Comparison of ENCODE assay signal across 8 mouse cellular contexts in genomic region chr2:36104436-36104955, GRCm38 (mm10). TPM values are rescaled to one million over a fixed set of nuclear protein-coding genes. Genes with fewer than 3 reads are reported as not detected.
A peak's percentile ranks its signal among the peaks of the same experiment; 100 is the strongest.
DNase-seq lines count a peak whose midpoint lies in the region; ATAC-seq lines count a peak whose summit lies in the region.

No protein-coding gene starts in this region.

- no peak for ATAC-seq in kidney, embryonic 16.5 days (ENCODE audit: low FRiP score, low TSS enrichment)
- no peak for ATAC-seq in embryonic facial prominence, embryonic 11.5 days (replicated peaks; ENCODE audit: insufficient number of reproducible peaks, low FRiP score, low TSS enrichment, low read depth)
- ATAC-seq in intestine, embryonic 14.5 days (replicated peaks; ENCODE audit: low FRiP score, low TSS enrichment, low read depth): no peak
- no peak for ATAC-seq in neural tube, embryonic 12.5 days (ENCODE audit: low FRiP score, low read depth)
- ATAC-seq in erythroid progenitor cell, adult 5-6 weeks (replicated peaks; ENCODE audit: low FRiP score, poor library complexity, severe bottlenecking): no peak

- peak overlapping the region; percentile 86 for H3K4me2 ChIP-seq in kidney, embryonic 16.5 days (replicated peaks; ENCODE audit: low read depth, low read length)
- peak overlapping the region; percentile 74 for H3K4me2 ChIP-seq in embryonic facial prominence, embryonic 11.5 days (ENCODE audit: low read depth, low read length)
- peak overlapping the region; percentile 56 for H3K4me2 ChIP-seq in intestine, embryonic 14.5 days (ENCODE audit: low read length)
- H3K4me2 ChIP-seq in neural tube, embryonic 12.5 days (replicated peaks): peak overlapping the region; percentile 59

- no peaks in the 10 kb centered on the region for H3K9me3 ChIP-seq in kidney, embryonic 16.5 days (ENCODE audit: low read length)
- H3K9me3 ChIP-seq in embryonic facial prominence, embryonic 11.5 days (replicated peaks; ENCODE audit: control insufficient read depth, low read length): no peaks in the 10 kb centered on the region
- H3K9me3 ChIP-seq in intestine, embryonic 14.5 days (ENCODE audit: control insufficient read depth, low read length): no peaks in the 10 kb centered on the region
- no peaks in the 10 kb centered on the region for H3K9me3 ChIP-seq in neural tube, embryonic 12.5 days

- peak overlapping the region; percentile 54 for H3K4me3 ChIP-seq in kidney, embryonic 16.5 days (ENCODE audit: low read length)
- H3K4me3 ChIP-seq in embryonic facial prominence, embryonic 11.5 days (ENCODE audit: low read depth, low read length): peak overlapping the region; percentile 57
- H3K4me3 ChIP-seq in intestine, embryonic 14.5 days (ENCODE audit: low read depth, low read length): peak overlapping the region; percentile 32
- H3K4me3 ChIP-seq in neural tube, embryonic 12.5 days: peak overlapping the region; percentile 35

- no peaks in the 10 kb centered on the region for H3K36me3 ChIP-seq in kidney, embryonic 16.5 days (ENCODE audit: insufficient read depth, low read length)
- H3K36me3 ChIP-seq in embryonic facial prominence, embryonic 11.5 days (replicated peaks; ENCODE audit: control insufficient read depth, insufficient read depth, low read depth, low read length): no peaks in the 10 kb centered on the region
- H3K36me3 ChIP-seq in intestine, embryonic 14.5 days (ENCODE audit: control insufficient read depth, insufficient read depth, low read length): no peaks in the 10 kb centered on the region
- no peaks in the 10 kb centered on the region for H3K36me3 ChIP-seq in neural tube, embryonic 12.5 days

- under 1% methylated on average over 32 of the region's 32 CpGs for WGBS in kidney, embryonic 16.5 days
- under 1% methylated on average over 32 of the region's 32 CpGs for WGBS in embryonic facial prominence, embryonic 11.5 days
- under 1% methylated on average over 32 of the region's 32 CpGs for WGBS in intestine, embryonic 14.5 days
- under 1% methylated on average over 32 of the region's 32 CpGs for WGBS in neural tube, embryonic 12.5 days

- no peak overlapping the region for H3K27ac ChIP-seq in kidney, embryonic 16.5 days (ENCODE audit: low read length)
- peak overlapping the region; percentile 85 for H3K27ac ChIP-seq in embryonic facial prominence, embryonic 11.5 days (replicated peaks; ENCODE audit: low read depth, low read length)
- no peak overlapping the region for H3K27ac ChIP-seq in intestine, embryonic 14.5 days (ENCODE audit: low read depth)
- no peak overlapping the region for H3K27ac ChIP-seq in neural tube, embryonic 12.5 days

- peaks cover 97% of the 10 kb centered on the region for H3K27me3 ChIP-seq in kidney, embryonic 16.5 days (ENCODE audit: insufficient read depth, low read length)
- peaks cover 61% of the 10 kb centered on the region for H3K27me3 ChIP-seq in embryonic facial prominence, embryonic 11.5 days (ENCODE audit: control insufficient read depth, insufficient read depth, low read length)
- peaks cover 99% of the 10 kb centered on the region for H3K27me3 ChIP-seq in intestine, embryonic 14.5 days (replicated peaks; ENCODE audit: control insufficient read depth, insufficient read depth, low read length)
- peaks cover 98% of the 10 kb centered on the region for H3K27me3 ChIP-seq in neural tube, embryonic 12.5 days (replicated peaks)

- H3K4me1 ChIP-seq in kidney, embryonic 16.5 days (ENCODE audit: insufficient read depth, low read length): peaks cover 40% of the 10 kb centered on the region
- peaks cover 16% of the 10 kb centered on the region; the same call in 1 of the 2 replicates for H3K4me1 ChIP-seq in embryonic facial prominence, embryonic 11.5 days (ENCODE audit: control insufficient read depth, insufficient read depth, low read length)
- peaks cover 6% of the 10 kb centered on the region for H3K4me1 ChIP-seq in intestine, embryonic 14.5 days (replicated peaks; ENCODE audit: control insufficient read depth, insufficient read depth, low read length)
- peaks cover 37% of the 10 kb centered on the region for H3K4me1 ChIP-seq in neural tube, embryonic 12.5 days

- H3K9ac ChIP-seq in kidney, embryonic 16.5 days (replicated peaks; ENCODE audit: low read length): peak overlapping the region; percentile 63
- H3K9ac ChIP-seq in embryonic facial prominence, embryonic 11.5 days (replicated peaks; ENCODE audit: low read length): peak overlapping the region; percentile 80
- H3K9ac ChIP-seq in intestine, embryonic 14.5 days (ENCODE audit: low read length): no peak overlapping the region
- 0 out of 2 replicates have a peak overlapping the region, but pooled peaks have one; percentile 19 for H3K9ac ChIP-seq in neural tube, embryonic 12.5 days

- no peak for DNase-seq in kidney, adult 9 months
- DNase-seq in embryonic facial prominence, embryonic 11.5 days (ENCODE audit: low spot score): peak; percentile 53
- DNase-seq in intestine, embryonic 14.5 days (ENCODE audit: low spot score): peak; percentile 80
- no peak for DNase-seq in thymus, adult 18-20 months
- DNase-seq in frontal cortex, postnatal 14 days (ENCODE audit: low spot score in 2 of 2): no peak

RNA-seq across cellular contexts. Expression of gene Lhx6, which starts 0.7 kb away (rescaled TPM):
- polyA plus RNA-seq in kidney, embryonic 16.5 days (2015; fragmentation: Nextera tagmentation; extraction: Ambion mirVana): 2.9 and 3.2 TPM in 2 replicates
- polyA plus RNA-seq in embryonic facial prominence, embryonic 11.5 days (2014; fragmentation: Nextera tagmentation; extraction: Ambion mirVana): 10.9 and 11.6 TPM in 2 replicates
- 1.5 and 2.0 TPM in 2 replicates for polyA plus RNA-seq in intestine, embryonic 14.5 days (2014; fragmentation: Nextera tagmentation; extraction: Ambion mirVana)
- polyA plus RNA-seq in neural tube, embryonic 12.5 days (2016; fragmentation: Nextera tagmentation; extraction: Ambion mirVana): 1.2 and 1.4 TPM in 2 replicates
- total RNA-seq in erythroid progenitor cell, adult 5-6 weeks (2015; ENCODE audit: low replicate concordance): not detected in 2 replicates
- total RNA-seq in erythroid progenitor cell, adult 5-6 weeks (2017; ENCODE audit: low replicate concordance): not detected in 2 replicates

RNA-seq across cellular contexts. Expression of gene Mrrf, which starts 31.7 kb away (rescaled TPM):
- polyA plus RNA-seq in kidney, embryonic 16.5 days (2015; fragmentation: Nextera tagmentation; extraction: Ambion mirVana): 27.3 and 31.7 TPM in 2 replicates
- 33.8 and 39.3 TPM in 2 replicates for polyA plus RNA-seq in embryonic facial prominence, embryonic 11.5 days (2014; fragmentation: Nextera tagmentation; extraction: Ambion mirVana)
- polyA plus RNA-seq in intestine, embryonic 14.5 days (2014; fragmentation: Nextera tagmentation; extraction: Ambion mirVana): 33.3 and 38.3 TPM in 2 replicates
- polyA plus RNA-seq in neural tube, embryonic 12.5 days (2016; fragmentation: Nextera tagmentation; extraction: Ambion mirVana): 23.1 and 23.8 TPM in 2 replicates
- total RNA-seq in erythroid progenitor cell, adult 5-6 weeks (2015; ENCODE audit: low replicate concordance): 0.42 TPM in 1 of 2 replicates, not detected in the other
- 3.4 and 16.2 TPM in 2 replicates for total RNA-seq in erythroid progenitor cell, adult 5-6 weeks (2017; ENCODE audit: low replicate concordance)

RNA-seq across cellular contexts. Expression of gene Rbm18, which starts 32.1 kb away (rescaled TPM):
- 74.5 and 75.4 TPM in 2 replicates for polyA plus RNA-seq in kidney, embryonic 16.5 days (2015; fragmentation: Nextera tagmentation; extraction: Ambion mirVana)
- 109 and 114 TPM in 2 replicates for polyA plus RNA-seq in embryonic facial prominence, embryonic 11.5 days (2014; fragmentation: Nextera tagmentation; extraction: Ambion mirVana)
- polyA plus RNA-seq in intestine, embryonic 14.5 days (2014; fragmentation: Nextera tagmentation; extraction: Ambion mirVana): 63.3 and 74.0 TPM in 2 replicates
- polyA plus RNA-seq in neural tube, embryonic 12.5 days (2016; fragmentation: Nextera tagmentation; extraction: Ambion mirVana): 127 and 128 TPM in 2 replicates
- 25.6 and 29.2 TPM in 2 replicates for total RNA-seq in erythroid progenitor cell, adult 5-6 weeks (2015; ENCODE audit: low replicate concordance)
- total RNA-seq in erythroid progenitor cell, adult 5-6 weeks (2017; ENCODE audit: low replicate concordance): 11.5 and 15.9 TPM in 2 replicates

RNA-seq across cellular contexts. Expression of gene Morn5, which starts 55.2 kb away (rescaled TPM):
- polyA plus RNA-seq in kidney, embryonic 16.5 days (2015; fragmentation: Nextera tagmentation; extraction: Ambion mirVana): 0.69 and 0.70 TPM in 2 replicates
- polyA plus RNA-seq in embryonic facial prominence, embryonic 11.5 days (2014; fragmentation: Nextera tagmentation; extraction: Ambion mirVana): not detected in 2 replicates
- 0.35 TPM in 1 of 2 replicates, not detected in the other for polyA plus RNA-seq in intestine, embryonic 14.5 days (2014; fragmentation: Nextera tagmentation; extraction: Ambion mirVana)
- polyA plus RNA-seq in neural tube, embryonic 12.5 days (2016; fragmentation: Nextera tagmentation; extraction: Ambion mirVana): 0.48 and 0.50 TPM in 2 replicates
- total RNA-seq in erythroid progenitor cell, adult 5-6 weeks (2015; ENCODE audit: low replicate concordance): not detected in 2 replicates
- total RNA-seq in erythroid progenitor cell, adult 5-6 weeks (2017; ENCODE audit: low replicate concordance): not detected in 2 replicates

RNA-seq across cellular contexts. Expression of gene Ndufa8, which starts 55.3 kb away (rescaled TPM):
- 282 and 308 TPM in 2 replicates for polyA plus RNA-seq in kidney, embryonic 16.5 days (2015; fragmentation: Nextera tagmentation; extraction: Ambion mirVana)
- 200 and 206 TPM in 2 replicates for polyA plus RNA-seq in embryonic facial prominence, embryonic 11.5 days (2014; fragmentation: Nextera tagmentation; extraction: Ambion mirVana)
- polyA plus RNA-seq in intestine, embryonic 14.5 days (2014; fragmentation: Nextera tagmentation; extraction: Ambion mirVana): 273 and 289 TPM in 2 replicates
- polyA plus RNA-seq in neural tube, embryonic 12.5 days (2016; fragmentation: Nextera tagmentation; extraction: Ambion mirVana): 202 and 212 TPM in 2 replicates
- 10.1 and 21.6 TPM in 2 replicates for total RNA-seq in erythroid progenitor cell, adult 5-6 weeks (2015; ENCODE audit: low replicate concordance)
- total RNA-seq in erythroid progenitor cell, adult 5-6 weeks (2017; ENCODE audit: low replicate concordance): 16.4 and 26.1 TPM in 2 replicates

Comparison
In these comparisons a context has a peak if more than half of its experiments do, and no peak if none do; other contexts are left out.
1. DNase-seq: peak in embryonic facial prominence, embryonic 11.5 days (single experiment) and intestine, embryonic 14.5 days (single experiment); none in kidney, adult 9 months (single experiment), thymus, adult 18-20 months (0 of 2) and frontal cortex, postnatal 14 days (0 of 2).
2. Peak in every context shown above with its lines, with median percentiles within 50 percentile points of each other: H3K4me2 ChIP-seq and H3K4me3 ChIP-seq.